Mouse (Mus musculus) liver, adult 10 weeks (tissue): ENCODE results near the gene Vmn1r142. TPM values are rescaled to one million over a fixed set of nuclear protein-coding genes. Genes with fewer than 3 reads are reported as not detected.

ENCODE experiments used
- polyA plus RNA-seq: library from polyadenylated mRNA; stranded (reverse); fragments of 350-450 nt; fragmentation: Illumina TruSeq; extraction: RNeasy Lipid Tissue Mini Kit (QIAGEN cat#74804); gene quantifications from one replicate; pipeline ENCODE4 v1.2.3, GENCODE M21; 2014; ENCODE audit warnings: low read depth, low replicate concordance

Gene Vmn1r142
- polyA plus RNA-seq: not detected

GRCm38 (mm10) chr7:22163935-22164334, at the start of gene Vmn1r142:
Gene Vmn1r142, minus strand, starts transcription at chr7:22164035.

GRCm38 (mm10) chr7:22201164-22201563, 37.3 kb upstream of the Vmn1r142 start, which contains the start of gene Gm8653:
Gene Gm8653, minus strand, starts transcription at chr7:22201264.

GRCm38 (mm10) chr7:22189077-22189476, 25.2 kb upstream of the Vmn1r142 start, which contains the start of gene Vmn1r143:
Gene Vmn1r143, plus strand, starts transcription at chr7:22189377.

GRCm38 (mm10) chr7:22134641-22135040, 29.2 kb downstream of the Vmn1r142 start, which contains the start of gene Gm10666:
Gene Gm10666, minus strand, starts transcription at chr7:22134741.

GRCm38 (mm10) chr7:22118145-22118544, 45.7 kb downstream of the Vmn1r142 start, which contains the start of gene Gm16451:
Gene Gm16451, minus strand, starts transcription at chr7:22118245.

Other genes with a start within 250 kb of the Vmn1r142 start
- not detected for gene Gm5891, start 242.7 kb downstream of the Vmn1r142 start, polyA plus RNA-seq
- gene Vmn1r137, start 169.4 kb downstream of the Vmn1r142 start, polyA plus RNA-seq: not detected
- gene Vmn1r138, start 135.1 kb downstream of the Vmn1r142 start, polyA plus RNA-seq: not detected
- not detected for gene Gm6176, start 107.7 kb downstream of the Vmn1r142 start, polyA plus RNA-seq
- not detected for gene Vmn1r139, start 95.0 kb downstream of the Vmn1r142 start, polyA plus RNA-seq
- not detected for gene Gm16451, start 45.8 kb downstream of the Vmn1r142 start, polyA plus RNA-seq
- gene Gm10666, start 29.3 kb downstream of the Vmn1r142 start, polyA plus RNA-seq: not detected
- gene Vmn1r143, start 25.3 kb upstream of the Vmn1r142 start, polyA plus RNA-seq: not detected
- gene Gm8653, start 37.2 kb upstream of the Vmn1r142 start, polyA plus RNA-seq: not detected
- not detected for gene Gm8453, start 65.4 kb upstream of the Vmn1r142 start, polyA plus RNA-seq
- gene Gm4187, start 165.7 kb upstream of the Vmn1r142 start, polyA plus RNA-seq: not detected
- not detected for gene Gm8660, start 207.0 kb upstream of the Vmn1r142 start, polyA plus RNA-seq
- not detected for gene Vmn1r148, start 249.5 kb upstream of the Vmn1r142 start, polyA plus RNA-seq